Mouse (Mus musculus): Measurements from ENCODE around the gene Fos. TPM values are rescaled to one million over a fixed set of nuclear protein-coding genes. Genes with fewer than 3 reads are reported as not detected.

Gene Fos
- polyA plus RNA-seq (2015; fragmentation: Nextera tagmentation; extraction: Ambion mirVana) = 22.7 and 23.9 TPM in 2 replicates

DNA sequence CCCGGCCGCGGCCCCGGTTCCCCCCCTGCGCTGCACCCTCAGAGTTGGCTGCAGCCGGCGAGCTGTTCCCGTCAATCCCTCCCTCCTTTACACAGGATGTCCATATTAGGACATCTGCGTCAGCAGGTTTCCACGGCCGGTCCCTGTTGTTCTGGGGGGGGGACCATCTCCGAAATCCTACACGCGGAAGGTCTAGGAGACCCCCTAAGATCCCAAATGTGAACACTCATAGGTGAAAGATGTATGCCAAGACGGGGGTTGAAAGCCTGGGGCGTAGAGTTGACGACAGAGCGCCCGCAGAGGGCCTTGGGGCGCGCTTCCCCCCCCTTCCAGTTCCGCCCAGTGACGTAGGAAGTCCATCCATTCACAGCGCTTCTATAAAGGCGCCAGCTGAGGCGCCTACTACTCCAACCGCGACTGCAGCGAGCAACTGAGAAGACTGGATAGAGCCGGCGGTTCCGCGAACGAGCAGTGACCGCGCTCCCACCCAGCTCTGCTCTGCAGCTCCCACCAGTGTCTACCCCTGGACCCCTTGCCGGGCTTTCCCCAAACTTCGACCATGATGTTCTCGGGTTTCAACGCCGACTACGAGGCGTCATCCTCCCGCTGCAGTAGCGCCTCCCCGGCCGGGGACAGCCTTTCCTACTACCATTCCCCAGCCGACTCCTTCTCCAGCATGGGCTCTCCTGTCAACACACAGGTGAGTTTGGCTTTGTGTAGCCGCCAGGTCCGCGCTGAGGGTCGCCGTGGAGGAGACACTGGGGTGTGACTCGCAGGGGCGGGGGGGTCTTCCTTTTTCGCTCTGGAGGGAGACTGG lies at the start of gene Fos:
TSS of gene Fos (plus strand) at position 410 of the 817 bp plus-strand sequence.
- peak within 1 kb of the TSS; percentile 90 for H3K27ac ChIP-seq (replicated peaks)
- H3K9ac ChIP-seq = peak within 1 kb of the TSS; percentile 27
- no peaks in the 10 kb centered on the region for H3K36me3 ChIP-seq
- peak within 1 kb of the TSS; percentile 91 for H3K4me2 ChIP-seq (replicated peaks)
- H3K4me3 ChIP-seq (replicated peaks) = peak within 1 kb of the TSS; percentile 65
- WGBS = under 1% methylated on average over 55 of the region's 56 CpGs
- no peaks in the 10 kb centered on the region for H3K9me3 ChIP-seq (replicated peaks)
- peaks cover 42% of the 10 kb centered on the region for H3K4me1 ChIP-seq
- peaks cover 25% of the 10 kb centered on the region for H3K27me3 ChIP-seq
- ATAC-seq (ENCODE audit: insufficient number of reproducible peaks, low FRiP score, low TSS enrichment, low read depth) = peak; percentile 92

GRCm38 (mm10) chr12:85425721-85426120 lies 48.0 kb upstream of the Fos start:
- ATAC-seq (ENCODE audit: insufficient number of reproducible peaks, low FRiP score, low TSS enrichment, low read depth) = no peak
- Histone ChIP-seq H3K4me1 (no peaks in the 10 kb centered on the region), H3K9me3 (replicated peaks) (no peaks in the 10 kb centered on the region)

DNA sequence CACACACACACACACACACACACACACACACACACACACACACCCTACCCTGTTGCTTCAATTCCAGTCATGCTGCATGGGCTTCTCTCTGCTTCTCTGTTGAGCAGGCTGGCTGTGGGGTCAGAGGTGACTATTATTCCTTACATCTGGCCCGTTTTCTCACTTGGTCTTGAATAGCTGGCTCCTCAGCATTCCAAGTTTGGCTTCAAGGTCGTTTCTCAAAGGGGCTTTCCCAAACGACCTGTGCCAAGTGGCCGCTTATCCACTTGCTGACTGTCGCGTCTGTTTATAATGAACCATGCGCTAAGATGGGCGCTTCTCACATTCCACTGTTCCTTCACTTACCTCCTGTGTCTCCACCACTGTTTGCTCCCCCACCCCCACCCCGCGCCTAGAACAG lies 47.6 kb upstream of the Fos start:
- Histone ChIP-seq H3K9me3 (replicated peaks) (no peaks in the 10 kb centered on the region), H3K4me2 (replicated peaks) (no peak overlapping the region), H3K27ac (replicated peaks) (no peak overlapping the region), H3K36me3 (no peaks in the 10 kb centered on the region), H3K4me1 (no peaks in the 10 kb centered on the region), H3K27me3 (no peaks in the 10 kb centered on the region), H3K4me3 (replicated peaks) (no peak overlapping the region), H3K9ac (no peak overlapping the region)
- ATAC-seq (ENCODE audit: insufficient number of reproducible peaks, low FRiP score, low TSS enrichment, low read depth) = no peak
- WGBS = 48% methylated on average over 10 of the region's 10 CpGs

More at GRCm38 (mm10) chr12:85425721-85426120, 48.0 kb upstream of the Fos start:
- Histone ChIP-seq H3K9ac (no peak overlapping the region), H3K27ac (replicated peaks) (no peak overlapping the region), H3K4me2 (replicated peaks) (no peak overlapping the region), H3K36me3 (no peaks in the 10 kb centered on the region), H3K27me3 (no peaks in the 10 kb centered on the region), H3K4me3 (replicated peaks) (no peak overlapping the region)
- WGBS = 84% methylated on average over 11 of the region's 11 CpGs

DNA sequence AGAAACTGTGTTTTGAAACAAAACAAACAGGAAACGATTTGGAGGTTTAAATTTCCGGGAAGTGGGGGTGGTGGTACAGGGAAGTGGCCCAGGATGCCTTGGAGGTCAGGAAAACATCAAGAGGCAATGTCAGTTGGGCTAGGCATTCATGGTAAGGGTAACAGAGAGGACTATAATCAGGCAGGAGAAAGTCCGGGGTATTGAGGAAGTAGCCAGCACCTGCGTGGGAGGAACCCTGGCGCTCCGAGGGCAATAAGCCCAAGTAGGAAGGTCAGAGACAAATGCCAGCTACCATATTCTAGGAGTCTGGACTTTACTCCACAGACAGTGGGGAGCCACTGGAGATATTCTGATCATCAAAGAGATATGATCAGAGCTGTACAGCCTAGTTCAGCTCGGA lies 45.9 kb upstream of the Fos start:
- WGBS = 76% methylated on average over 7 of the region's 7 CpGs

GRCm38 (mm10) chr12:85429999-85430398 lies 43.7 kb upstream of the Fos start:
- no peak for ATAC-seq (ENCODE audit: insufficient number of reproducible peaks, low FRiP score, low TSS enrichment, low read depth)
- H3K4me3 ChIP-seq (replicated peaks) = no peak overlapping the region
- WGBS = 58% methylated on average over 4 of the region's 4 CpGs
- no peaks in the 10 kb centered on the region for H3K36me3 ChIP-seq
- no peak overlapping the region for H3K9ac ChIP-seq
- H3K9me3 ChIP-seq (replicated peaks) = no peaks in the 10 kb centered on the region
- peaks cover 11% of the 10 kb centered on the region for H3K4me1 ChIP-seq
- no peak overlapping the region for H3K27ac ChIP-seq (replicated peaks)
- no peak overlapping the region for H3K4me2 ChIP-seq (replicated peaks)
- no peaks in the 10 kb centered on the region for H3K27me3 ChIP-seq

More for the DNA sequence above, 45.9 kb upstream of the Fos start:
- no peak for ATAC-seq (ENCODE audit: insufficient number of reproducible peaks, low FRiP score, low TSS enrichment, low read depth)
- Histone ChIP-seq H3K4me2 (replicated peaks) (no peak overlapping the region), H3K36me3 (no peaks in the 10 kb centered on the region), H3K9ac (no peak overlapping the region), H3K27ac (replicated peaks) (no peak overlapping the region), H3K4me1 (no peaks in the 10 kb centered on the region), H3K9me3 (replicated peaks) (no peaks in the 10 kb centered on the region), H3K27me3 (no peaks in the 10 kb centered on the region), H3K4me3 (replicated peaks) (no peak overlapping the region)

DNA sequence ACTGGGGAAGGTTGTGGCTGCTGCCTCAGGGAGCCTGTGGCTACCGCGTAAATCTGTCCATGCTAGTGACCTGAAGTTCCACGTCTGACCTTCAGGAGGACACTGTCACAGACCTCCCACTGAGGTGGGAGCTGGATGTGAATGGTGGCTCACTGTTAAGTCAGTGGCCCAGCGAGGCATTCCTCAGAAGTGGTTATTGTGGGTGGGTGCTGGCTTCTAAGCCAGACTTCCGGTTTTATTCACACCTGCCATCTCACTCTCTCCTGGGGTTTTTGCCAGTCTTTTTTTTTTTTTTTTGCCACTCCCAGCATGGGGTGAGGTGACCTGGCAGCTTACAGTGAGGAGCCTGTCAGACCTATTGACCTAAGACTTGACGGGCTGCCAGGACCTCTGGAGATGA lies 43.3 kb upstream of the Fos start:
- Histone ChIP-seq H3K4me2 (replicated peaks) (no peak overlapping the region), H3K9ac (no peak overlapping the region), H3K36me3 (no peaks in the 10 kb centered on the region), H3K27me3 (no peaks in the 10 kb centered on the region), H3K9me3 (replicated peaks) (no peaks in the 10 kb centered on the region), H3K27ac (replicated peaks) (no peak overlapping the region), H3K4me3 (replicated peaks) (no peak overlapping the region), H3K4me1 (peaks cover 14% of the 10 kb centered on the region)
- WGBS = 46% methylated on average over 6 of the region's 6 CpGs
- no peak for ATAC-seq (ENCODE audit: insufficient number of reproducible peaks, low FRiP score, low TSS enrichment, low read depth)

DNA sequence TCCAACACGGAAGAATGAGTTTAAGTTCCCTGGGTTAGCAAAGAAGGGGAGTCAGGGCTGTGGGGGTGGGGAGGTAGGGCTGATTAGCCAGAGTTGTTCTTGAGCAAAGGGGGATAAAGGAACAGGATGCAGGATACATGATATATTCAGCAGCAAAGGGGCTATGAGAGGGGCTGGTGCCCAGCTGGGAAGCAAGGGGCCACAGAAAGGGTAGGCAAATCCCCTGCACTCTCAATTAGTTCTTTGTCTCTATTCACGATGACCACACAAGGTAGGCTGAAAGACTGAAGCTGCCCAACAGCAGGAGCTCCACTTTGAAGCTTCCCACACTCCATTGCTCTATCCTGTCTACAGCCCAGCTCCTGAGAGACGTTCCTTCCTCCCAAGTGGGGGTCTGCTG lies 39.8 kb upstream of the Fos start:
- no peak overlapping the region for H3K4me3 ChIP-seq (replicated peaks)
- H3K9me3 ChIP-seq (replicated peaks) = no peaks in the 10 kb centered on the region
- H3K27ac ChIP-seq (replicated peaks) = no peak overlapping the region
- ATAC-seq (ENCODE audit: insufficient number of reproducible peaks, low FRiP score, low TSS enrichment, low read depth) = no peak
- H3K4me1 ChIP-seq = peaks cover 39% of the 10 kb centered on the region
- no peaks in the 10 kb centered on the region for H3K27me3 ChIP-seq
- 27% methylated on average over 3 of the region's 3 CpGs for WGBS
- no peak overlapping the region for H3K4me2 ChIP-seq (replicated peaks)
- H3K9ac ChIP-seq = no peak overlapping the region
- H3K36me3 ChIP-seq = no peaks in the 10 kb centered on the region

DNA sequence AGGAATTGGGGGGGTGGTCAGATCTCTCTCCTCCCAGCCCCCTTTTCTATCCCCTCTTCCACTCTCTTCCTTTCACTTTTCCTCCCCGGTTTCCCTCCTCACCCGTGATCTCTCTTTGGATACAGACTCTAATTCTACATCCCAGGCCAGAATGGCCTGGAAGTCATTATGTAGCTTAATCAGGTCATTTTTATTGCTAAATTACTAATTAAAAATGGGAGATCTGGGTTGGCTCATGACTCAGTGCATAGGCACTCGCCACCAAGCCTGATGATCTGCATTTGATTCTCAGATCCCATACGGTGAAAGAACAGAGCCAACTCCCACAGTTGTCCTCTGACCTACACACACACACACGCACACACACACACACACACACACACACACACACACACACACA lies 39.2 kb upstream of the Fos start:
- WGBS = 51% methylated on average over 5 of the region's 5 CpGs
- Histone ChIP-seq H3K27me3 (no peaks in the 10 kb centered on the region), H3K9me3 (replicated peaks) (no peaks in the 10 kb centered on the region), H3K27ac (replicated peaks) (no peak overlapping the region), H3K4me2 (replicated peaks) (no peak overlapping the region), H3K9ac (no peak overlapping the region), H3K4me3 (replicated peaks) (no peak overlapping the region), H3K36me3 (no peaks in the 10 kb centered on the region), H3K4me1 (peaks cover 39% of the 10 kb centered on the region)
- no peak for ATAC-seq (ENCODE audit: insufficient number of reproducible peaks, low FRiP score, low TSS enrichment, low read depth)

DNA sequence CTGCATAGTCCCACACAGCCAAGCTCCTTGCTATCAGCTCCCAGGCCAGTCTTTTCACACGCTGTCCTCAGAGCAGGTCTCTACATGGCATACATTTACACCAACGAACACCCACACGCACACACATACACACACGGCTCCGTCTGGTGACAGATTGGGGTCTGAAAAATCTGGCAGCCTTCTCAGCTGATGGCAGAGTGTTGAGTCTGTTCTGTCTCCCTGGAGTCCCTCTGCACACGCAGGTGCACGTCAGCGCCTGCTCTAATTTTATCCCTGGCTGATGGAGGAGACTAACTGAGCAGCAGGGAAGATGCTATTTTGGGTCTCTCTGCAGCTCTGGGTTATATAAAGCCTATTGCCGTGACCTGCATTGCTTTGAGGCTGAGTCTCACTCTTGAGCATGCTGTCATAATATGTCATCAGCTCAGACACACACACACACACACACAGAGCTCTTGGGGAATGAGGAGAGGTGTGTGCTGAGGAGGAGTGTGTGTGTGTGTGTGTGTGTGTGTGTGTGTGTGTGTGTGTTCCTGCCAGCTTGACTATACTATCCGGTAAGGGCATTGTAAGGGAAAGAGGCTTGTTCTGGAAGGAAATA lies 37.6 kb upstream of the Fos start:
- H3K27me3 ChIP-seq = no peaks in the 10 kb centered on the region
- H3K27ac ChIP-seq (replicated peaks) = peak overlapping the region; percentile 31; the same call in 1 of the 2 replicates
- peaks cover 39% of the 10 kb centered on the region for H3K4me1 ChIP-seq
- H3K9me3 ChIP-seq (replicated peaks) = no peaks in the 10 kb centered on the region
- no peak overlapping the region for H3K4me3 ChIP-seq (replicated peaks)
- 34% methylated on average over 10 of the region's 10 CpGs for WGBS
- H3K9ac ChIP-seq = no peak overlapping the region
- peak; percentile 80 for ATAC-seq (ENCODE audit: insufficient number of reproducible peaks, low FRiP score, low TSS enrichment, low read depth)
- no peak overlapping the region for H3K4me2 ChIP-seq (replicated peaks)
- H3K36me3 ChIP-seq = no peaks in the 10 kb centered on the region

DNA sequence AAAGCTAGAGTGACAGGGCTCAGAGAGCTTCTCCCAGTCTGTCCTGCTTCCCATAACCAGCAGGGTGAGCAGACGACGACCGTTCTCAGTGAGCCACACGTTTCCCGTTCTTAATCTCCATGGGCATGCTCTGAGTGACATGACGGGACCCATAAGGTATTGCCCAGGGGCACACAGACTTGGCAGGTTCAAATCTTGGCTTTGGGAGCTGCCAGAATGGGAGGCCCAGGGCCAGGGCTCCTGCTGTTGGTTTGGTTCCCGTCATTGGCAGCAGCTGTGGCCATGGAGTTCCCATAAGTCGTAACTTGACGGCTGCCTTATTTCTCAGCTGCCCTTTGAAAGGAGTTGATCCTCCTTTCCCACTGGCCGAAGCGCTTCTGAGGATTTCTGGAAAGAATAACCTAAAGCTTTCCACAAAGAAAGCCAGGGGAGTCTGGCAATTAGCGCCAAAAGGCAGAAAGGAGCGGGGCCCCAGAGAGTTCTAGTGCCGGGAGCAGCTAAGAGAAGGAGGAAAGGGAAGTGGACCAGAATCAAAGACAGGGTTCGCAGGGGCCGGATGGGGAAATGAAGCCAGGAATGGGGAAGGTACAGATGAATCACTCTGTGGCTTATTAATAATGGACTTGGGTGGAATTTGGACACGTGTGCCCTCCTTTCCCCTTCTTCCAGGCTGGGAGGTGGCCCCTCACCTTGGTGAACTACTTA lies 36.4 kb upstream of the Fos start:
- Histone ChIP-seq H3K4me1 (peaks cover 39% of the 10 kb centered on the region), H3K27me3 (no peaks in the 10 kb centered on the region), H3K4me2 (replicated peaks) (no peak overlapping the region; the same call in 1 of the 2 replicates), H3K4me3 (replicated peaks) (no peak overlapping the region), H3K9ac (no peak overlapping the region), H3K9me3 (replicated peaks) (no peaks in the 10 kb centered on the region), H3K36me3 (no peaks in the 10 kb centered on the region), H3K27ac (replicated peaks) (peak overlapping the region; percentile 55)
- ATAC-seq (ENCODE audit: insufficient number of reproducible peaks, low FRiP score, low TSS enrichment, low read depth) = no peak
- WGBS = 36% methylated on average over 17 of the region's 17 CpGs

- no peaks in the 10 kb centered on the region for H3K9me3 ChIP-seq (replicated peaks)
- WGBS = 95% methylated on average over 1 of the region's 1 CpGs
- no peak overlapping the region for H3K4me2 ChIP-seq (replicated peaks)
- H3K4me3 ChIP-seq (replicated peaks) = no peak overlapping the region
- no peaks in the 10 kb centered on the region for H3K27me3 ChIP-seq
- no peaks in the 10 kb centered on the region for H3K36me3 ChIP-seq
- no peak for ATAC-seq (ENCODE audit: insufficient number of reproducible peaks, low FRiP score, low TSS enrichment, low read depth)
- H3K4me1 ChIP-seq = peaks cover 11% of the 10 kb centered on the region
- H3K27ac ChIP-seq (replicated peaks) = no peak overlapping the region
- no peak overlapping the region for H3K9ac ChIP-seq
These were observed 30.2 kb upstream of the Fos start for GRCm38 (mm10) chr12:85443456-85443855.

Measured in embryonic facial prominence, embryonic 15.5 days (tissue).